ENCODE assay signal across 8 mouse cellular contexts in genomic region chr16:50045552-50046547, GRCm38 (mm10).
DNase-seq lines count a peak whose midpoint lies in the region; ATAC-seq lines count a peak whose summit lies in the region.

No protein-coding gene starts in this region.

- ATAC-seq in embryonic facial prominence, embryonic 13.5 days (ENCODE audit: insufficient number of reproducible peaks, insufficient read depth, low FRiP score, low TSS enrichment, low read depth) = 0 out of 2 replicates have a peak, but pooled peaks have one; percentile 62
- ATAC-seq in limb, embryonic 11.5 days (ENCODE audit: insufficient number of reproducible peaks, low FRiP score, low TSS enrichment, low read depth) = peak; percentile 84
- ATAC-seq in midbrain, embryonic 12.5 days (ENCODE audit: low FRiP score, low read depth) = peak; percentile 96

- peak; percentile 29 for DNase-seq in 3134 (ENCODE audit: extremely low read depth, insufficient read length, low spot score)
- peak; percentile 78 to 80 for DNase-seq in adrenal gland, postnatal 36 days
- peak; percentile 63 for DNase-seq in heart, adult 8-10 months (ENCODE audit: low spot score)
- DNase-seq in kidney, adult 8-10 months = peak; percentile 38 to 71
- DNase-seq in limb, embryonic 11.5 days (ENCODE audit: low spot score) = peak; percentile 86
- DNase-seq in spleen, adult 12 weeks (ENCODE audit: low spot score) = peak; percentile 21

- 10% methylated on average over 32 of the region's 32 CpGs for WGBS in embryonic facial prominence, embryonic 13.5 days
- WGBS in limb, embryonic 11.5 days = 14% methylated on average over 32 of the region's 32 CpGs
- 9% methylated on average over 32 of the region's 32 CpGs for WGBS in midbrain, embryonic 12.5 days

- H3K9ac ChIP-seq in embryonic facial prominence, embryonic 13.5 days = peak overlapping the region; percentile 59
- peak overlapping the region; percentile 28; the same call in 1 of the 2 replicates for H3K9ac ChIP-seq in limb, embryonic 11.5 days (ENCODE audit: low read length)
- H3K9ac ChIP-seq in midbrain, embryonic 12.5 days (replicated peaks) = no peak overlapping the region

- peak overlapping the region; percentile 40 for H3K4me3 ChIP-seq in embryonic facial prominence, embryonic 13.5 days
- H3K4me3 ChIP-seq in limb, embryonic 11.5 days (ENCODE audit: low read depth, low read length) = peak overlapping the region; percentile 12
- H3K4me3 ChIP-seq in midbrain, embryonic 12.5 days = peak overlapping the region; percentile 38

- no peaks in the 10 kb centered on the region for H3K36me3 ChIP-seq in embryonic facial prominence, embryonic 13.5 days
- no peaks in the 10 kb centered on the region for H3K36me3 ChIP-seq in limb, embryonic 11.5 days (ENCODE audit: control insufficient read depth, insufficient read depth, low read length)
- H3K36me3 ChIP-seq in midbrain, embryonic 12.5 days = no peaks in the 10 kb centered on the region

- H3K4me1 ChIP-seq in embryonic facial prominence, embryonic 13.5 days = peaks cover 3% of the 10 kb centered on the region; the same call in 1 of the 2 replicates
- no peaks in the 10 kb centered on the region for H3K4me1 ChIP-seq in limb, embryonic 11.5 days (ENCODE audit: control insufficient read depth, insufficient read depth, low read length)
- peaks cover 3% of the 10 kb centered on the region; the same call in 1 of the 2 replicates for H3K4me1 ChIP-seq in midbrain, embryonic 12.5 days

- no peak overlapping the region for H3K27ac ChIP-seq in embryonic facial prominence, embryonic 13.5 days
- H3K27ac ChIP-seq in limb, embryonic 11.5 days (replicated peaks; ENCODE audit: low read depth, low read length) = no peak overlapping the region
- H3K27ac ChIP-seq in midbrain, embryonic 12.5 days (replicated peaks) = no peak overlapping the region

- no peaks in the 10 kb centered on the region for H3K9me3 ChIP-seq in embryonic facial prominence, embryonic 13.5 days
- H3K9me3 ChIP-seq in limb, embryonic 11.5 days (ENCODE audit: control insufficient read depth, low read length) = no peaks in the 10 kb centered on the region
- 0 out of 2 replicates have a peak, but pooled peaks cover 3% of the 10 kb centered on the region for H3K9me3 ChIP-seq in midbrain, embryonic 12.5 days

- H3K27me3 ChIP-seq in embryonic facial prominence, embryonic 13.5 days = no peaks in the 10 kb centered on the region
- no peaks in the 10 kb centered on the region for H3K27me3 ChIP-seq in limb, embryonic 11.5 days (ENCODE audit: control insufficient read depth, insufficient read depth, low read length)
- H3K27me3 ChIP-seq in midbrain, embryonic 12.5 days = no peaks in the 10 kb centered on the region

- H3K4me2 ChIP-seq in embryonic facial prominence, embryonic 13.5 days = peak overlapping the region; percentile 65
- peak overlapping the region; percentile 44 for H3K4me2 ChIP-seq in limb, embryonic 11.5 days (ENCODE audit: low read depth, severe bottlenecking)
- peak overlapping the region; percentile 53 for H3K4me2 ChIP-seq in midbrain, embryonic 12.5 days (replicated peaks)

Comparison
In these comparisons a context has a peak if more than half of its experiments do, and no peak if none do; other contexts are left out.
1. DNase-seq: peak in every context shown above with its lines; median percentile 86 in limb, embryonic 11.5 days; 79 in adrenal gland, postnatal 36 days; 63 in heart, adult 8-10 months; 54 in kidney, adult 8-10 months; 29 in 3134; 21 in spleen, adult 12 weeks.